Mouse (Mus musculus) cerebellum, adult 9-10 months (tissue): ENCODE measurements around the gene A630001G21Rik.

ENCODE experiments used
- DNase-seq: peaks from one replicate; pipeline ENCODE4 v3.0.0; 2022

The A630001G21Rik gene

GRCm38 (mm10) chr1:85730471-85730870 lies 48.0 kb downstream of the A630001G21Rik start:
- no peak for DNase-seq

- DNase-seq, result no peak
These were observed 58.1 kb downstream of the A630001G21Rik start for GRCm38 (mm10) chr1:85720220-85720893.

- DNase-seq, result no peak
These were observed 59.4 kb downstream of the A630001G21Rik start for GRCm38 (mm10) chr1:85719049-85719448.

- no peak for DNase-seq
These were observed 61.9 kb downstream of the A630001G21Rik start for GRCm38 (mm10) chr1:85716447-85717027.

DNA sequence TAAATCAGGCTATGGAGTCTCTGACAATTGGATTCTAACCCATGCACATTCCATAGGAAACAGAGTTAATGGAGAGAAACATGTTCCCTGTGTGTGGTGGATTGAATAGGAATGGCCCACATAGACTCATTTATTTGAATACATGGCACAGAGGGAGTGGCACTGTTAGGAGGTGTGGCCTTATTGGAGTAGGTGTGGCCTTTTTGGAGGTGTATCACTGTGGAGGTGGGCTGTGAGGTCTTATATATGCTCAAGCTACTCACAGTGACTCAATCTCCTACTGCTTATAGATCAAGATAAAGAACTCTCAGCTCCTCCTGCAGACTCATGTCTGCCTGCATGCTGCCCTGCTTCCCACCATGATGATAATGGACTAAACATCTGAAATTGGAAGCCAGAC lies 63.9 kb downstream of the A630001G21Rik start:
- DNase-seq, result no peak

- DNase-seq, result no peak
These were observed 71.7 kb downstream of the A630001G21Rik start for GRCm38 (mm10) chr1:85706754-85707153.

- DNase-seq, result no peak
These were observed 72.9 kb downstream of the A630001G21Rik start for GRCm38 (mm10) chr1:85705552-85705951.

DNA sequence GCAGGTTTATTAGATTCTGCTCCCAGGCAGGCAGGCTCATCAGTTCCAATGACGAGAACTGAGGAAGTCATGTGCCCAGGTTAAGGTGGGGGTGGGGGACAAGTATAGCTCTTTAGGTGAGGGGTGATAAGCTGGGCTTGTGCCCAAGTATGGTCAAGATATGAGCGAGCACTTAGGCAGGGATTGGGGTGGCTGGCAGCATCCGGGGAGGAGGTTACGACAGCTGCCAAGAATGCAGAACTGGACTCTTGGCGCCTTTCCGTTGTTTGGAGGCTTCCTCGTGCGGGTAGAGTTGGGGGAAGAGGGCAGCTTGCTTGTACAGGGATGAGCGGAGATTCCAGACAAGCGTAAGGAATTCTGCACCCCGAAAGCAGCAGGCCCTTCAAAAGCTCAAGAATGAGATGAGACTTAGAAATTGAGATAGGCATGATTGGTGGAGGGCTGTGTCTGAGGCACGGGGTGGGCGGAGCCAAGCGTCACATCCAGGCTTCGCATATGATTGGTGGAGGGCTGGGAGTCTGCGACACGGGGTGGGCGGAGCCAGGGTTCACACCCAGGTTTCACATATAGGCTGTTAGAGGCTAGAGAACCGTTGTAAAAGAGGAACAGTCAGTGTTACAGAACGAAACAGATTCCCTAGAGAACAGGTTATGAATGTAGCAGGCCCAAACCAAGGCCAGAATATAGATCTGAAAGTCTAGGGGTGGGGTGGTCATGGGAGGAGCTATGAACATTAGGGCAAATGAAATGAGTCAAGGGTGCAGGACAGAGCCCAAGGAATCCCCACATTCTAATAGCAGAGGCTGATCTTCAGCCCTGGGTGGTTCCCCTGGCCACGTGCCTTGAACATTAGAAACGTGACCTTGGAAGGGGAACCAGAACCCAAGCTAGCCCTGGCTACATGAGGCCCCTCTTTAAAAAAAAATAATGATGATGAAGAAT lies 74.9 kb downstream of the A630001G21Rik start:
- peak; percentile 23 for DNase-seq

- no peak for DNase-seq
These were observed 75.9 kb downstream of the A630001G21Rik start for GRCm38 (mm10) chr1:85702531-85702930.

GRCm38 (mm10) chr1:85697721-85698493 lies 80.5 kb downstream of the A630001G21Rik start:
- no peak for DNase-seq

DNA sequence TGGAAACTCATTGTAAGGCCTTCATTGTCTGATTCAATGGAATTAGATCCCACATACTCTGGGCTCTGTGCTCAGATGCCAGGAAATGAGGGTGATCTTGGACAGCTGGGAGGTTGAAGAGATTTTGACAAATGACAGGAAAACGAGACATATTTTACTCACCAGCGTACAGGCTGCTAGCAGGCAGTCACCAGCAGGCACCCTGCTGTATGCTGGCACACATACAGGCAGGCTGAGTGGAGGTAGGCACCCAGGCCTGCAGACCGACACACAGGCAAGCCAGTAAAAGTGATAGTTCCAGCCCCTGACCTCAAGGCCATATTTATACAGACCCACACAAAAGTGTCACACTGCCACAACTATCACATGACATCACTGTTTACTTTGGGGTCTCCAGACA lies 82.8 kb downstream of the A630001G21Rik start:
- DNase-seq, result no peak

DNA sequence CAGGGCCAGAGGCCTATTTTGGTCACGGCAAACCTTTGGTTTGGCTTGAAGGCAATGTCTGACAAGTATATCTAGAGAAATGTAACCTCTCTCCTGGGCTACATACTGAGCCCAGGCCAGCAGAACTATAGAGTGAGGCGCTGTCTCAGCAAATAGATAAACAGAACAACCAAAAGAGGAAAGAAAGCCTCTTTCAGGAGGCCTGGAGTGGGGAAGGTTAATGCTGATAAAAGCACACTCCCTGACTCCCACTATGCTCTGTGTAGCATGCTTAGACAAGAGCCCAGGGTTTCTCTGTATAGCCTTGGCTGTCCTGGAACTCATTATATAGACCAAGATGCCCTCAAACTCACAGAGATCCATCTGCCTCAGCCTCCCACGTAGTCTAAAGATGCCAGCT lies 85.2 kb downstream of the A630001G21Rik start:
- DNase-seq, result no peak

DNA sequence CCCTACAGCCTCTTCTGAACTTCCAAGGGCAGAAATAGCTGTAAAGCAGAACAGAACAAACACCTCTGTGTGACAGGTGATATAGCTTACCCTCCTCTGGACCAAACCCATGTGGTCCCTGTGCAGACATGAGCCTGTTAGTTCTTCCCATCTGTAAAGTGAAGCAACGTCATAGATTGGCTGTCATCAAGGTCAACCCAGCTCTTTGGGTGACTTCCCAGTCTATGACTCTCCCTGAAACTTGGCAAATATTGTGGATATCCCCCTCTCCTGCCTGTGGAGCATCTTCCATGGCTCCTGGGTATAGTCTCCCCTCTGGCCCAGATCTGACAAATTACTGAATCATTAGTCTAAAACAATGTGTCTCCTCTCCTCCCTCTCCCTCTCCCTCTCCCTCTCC lies 86.2 kb downstream of the A630001G21Rik start:
- no peak for DNase-seq

DNA sequence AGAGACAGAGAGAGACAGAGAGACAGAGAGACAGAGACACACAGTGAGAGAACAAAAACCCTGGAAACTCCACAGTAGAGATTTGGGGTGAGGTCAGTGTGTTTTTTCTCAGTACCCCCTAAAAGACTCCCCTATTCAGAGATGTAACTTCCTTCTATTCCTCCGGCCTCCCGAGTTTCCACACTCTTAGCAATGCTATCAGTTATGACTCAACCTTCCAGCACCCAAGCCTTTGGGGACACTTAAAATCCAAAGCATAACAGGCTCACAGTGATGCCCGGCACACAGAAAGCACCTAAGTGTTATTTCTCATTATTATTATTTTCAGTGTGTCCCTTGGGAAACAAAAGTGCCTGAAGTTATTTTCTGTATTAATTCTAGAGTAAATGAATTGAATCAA lies 87.9 kb downstream of the A630001G21Rik start:
- no peak for DNase-seq

DNA sequence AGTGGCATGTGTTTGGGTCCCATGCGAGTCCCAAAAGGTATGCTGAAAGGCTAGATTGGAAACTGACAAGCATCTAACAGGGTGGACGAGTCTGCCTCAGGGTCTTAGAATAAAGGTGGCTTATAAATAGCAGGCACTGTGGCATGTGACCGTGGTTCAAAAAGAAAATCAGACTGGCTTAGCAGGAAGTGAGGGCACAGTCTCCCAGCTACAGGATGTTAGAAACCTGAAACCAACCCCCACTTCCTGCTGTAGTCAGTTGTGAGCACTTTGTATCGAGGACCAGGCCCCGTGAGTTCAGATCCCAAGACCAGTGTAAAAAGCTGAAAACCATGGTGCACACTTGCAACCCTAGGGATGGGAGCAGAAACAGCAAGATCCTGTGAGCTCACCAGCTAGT lies 91.1 kb downstream of the A630001G21Rik start:
- DNase-seq, result no peak

DNA sequence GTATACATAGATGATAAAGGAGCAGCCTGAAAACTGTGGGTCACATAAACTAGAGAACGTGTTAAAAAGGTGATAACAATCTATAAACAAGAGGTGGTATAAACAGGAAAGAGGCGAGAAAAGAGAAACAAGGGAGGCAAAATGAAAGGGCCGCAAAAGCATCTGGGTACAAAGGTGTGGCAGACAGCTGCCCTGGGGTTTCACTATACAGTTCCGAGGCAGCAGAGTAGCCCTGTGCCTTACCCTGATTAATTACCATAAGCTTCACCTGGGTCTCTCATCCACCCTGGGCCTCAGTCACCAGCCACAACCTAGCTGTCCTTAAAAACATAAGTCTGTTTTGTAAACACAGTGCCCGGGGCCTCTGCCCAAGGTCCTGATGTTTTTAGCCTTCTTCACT lies 91.8 kb downstream of the A630001G21Rik start:
- DNase-seq, result no peak

- no peak for DNase-seq
These were observed 98.2 kb downstream of the A630001G21Rik start for GRCm38 (mm10) chr1:85680226-85680625.
